Mouse (Mus musculus): Measurements from ENCODE around the gene Rreb1. TPM values are rescaled to one million over a fixed set of nuclear protein-coding genes. Genes with fewer than 3 reads are reported as not detected.

Rreb1 gene
- polyA plus RNA-seq, 1 experiment from 2014 or later, result 14.1 TPM

Other genes starting within 250 kb of the Rreb1 start
- gene Ssr1, start 215.8 kb downstream of the Rreb1 start, polyA plus RNA-seq (2015; fragmentation: Nextera tagmentation; extraction: Ambion mirVana), result 143 and 145 TPM in 2 replicates

All from stomach, embryonic 16.5 days (tissue).